Mouse (Mus musculus) erythroblast, embryonic 14.5 days (primary cell): ENCODE data around the gene Stk11. TPM values are rescaled to one million over a fixed set of nuclear protein-coding genes. Genes with fewer than 3 reads are reported as not detected.
A peak's percentile ranks its signal among the peaks of the same experiment; 100 is the strongest.

ENCODE experiments used
- H3K27me3 ChIP-seq: 2 replicates; pipeline ENCODE4 v1.6.1; 2012; ENCODE audit warnings: inconsistent platforms; ENCODE audit not compliant: control insufficient read depth
- H3K36me3 ChIP-seq: 2 replicates; pipeline ENCODE4 v1.6.1; 2012; ENCODE audit warnings: mild to moderate bottlenecking, inconsistent platforms; ENCODE audit not compliant: control insufficient read depth
- H3K4me1 ChIP-seq: 2 replicates; pipeline ENCODE4 v1.6.1; 2012; ENCODE audit warnings: inconsistent platforms; ENCODE audit not compliant: control insufficient read depth
- H3K4me3 ChIP-seq: replicated peaks from 2 replicates; pipeline ENCODE3; 2012; ENCODE audit warnings: moderate library complexity, mild to moderate bottlenecking, inconsistent platforms
- H3K9me3 ChIP-seq: 2 replicates; pipeline ENCODE4 v1.6.1; 2012; ENCODE audit warnings: low read length, inconsistent platforms, mixed read lengths; ENCODE audit not compliant: control insufficient read depth
- GATA1 ChIP-seq: IDR thresholded peaks from 2 replicates; pipeline ENCODE4 v1.6.1; 2012; ENCODE audit warnings: low read length, inconsistent platforms, mixed read lengths
- TAL1 ChIP-seq: IDR thresholded peaks from 3 replicates; pipeline ENCODE4 v1.6.1; 2012; ENCODE audit warnings: low read length, inconsistent platforms, mixed read lengths
- polyA plus RNA-seq: library from polyadenylated mRNA; stranded (reverse); fragments of >175 nt; gene quantifications from 2 replicates; pipeline ENCODE4 v1.2.3, GENCODE M21; 2012

Stk11 gene
- polyA plus RNA-seq, 1 experiment: 69.2 TPM

- peaks cover 82% of the 10 kb centered on the region for H3K36me3 ChIP-seq
- TF ChIP-seq GATA1: no peak
- no peak for TF ChIP-seq TAL1
- peaks cover 95% of the 10 kb centered on the region for H3K4me1 ChIP-seq
- no peaks in the 10 kb centered on the region for H3K9me3 ChIP-seq
- no peaks in the 10 kb centered on the region for H3K27me3 ChIP-seq
- peak overlapping the region; percentile 95 for H3K4me3 ChIP-seq
Measured at GRCm38 (mm10) chr10:80150226-80151210, 34.9 kb downstream of the Stk11 start.

- H3K27me3 ChIP-seq: no peaks in the 10 kb centered on the region
- H3K4me1 ChIP-seq: peaks cover 89% of the 10 kb centered on the region
- no peaks in the 10 kb centered on the region for H3K9me3 ChIP-seq
- TF ChIP-seq GATA1: no peak
- TF ChIP-seq TAL1: no peak
- peaks cover 82% of the 10 kb centered on the region for H3K36me3 ChIP-seq
- H3K4me3 ChIP-seq: peak overlapping the region; percentile 95
Measured at GRCm38 (mm10) chr10:80151211-80152034, 35.8 kb downstream of the Stk11 start.

GRCm38 (mm10) chr10:80152071-80152872, 36.7 kb downstream of the Stk11 start:
- H3K27me3 ChIP-seq: no peaks in the 10 kb centered on the region
- peaks cover 82% of the 10 kb centered on the region for H3K36me3 ChIP-seq
- peak overlapping the region; percentile 95 for H3K4me3 ChIP-seq
- no peaks in the 10 kb centered on the region for H3K9me3 ChIP-seq
- TF ChIP-seq TAL1 (no peak), GATA1 (no peak)
- peaks cover 86% of the 10 kb centered on the region for H3K4me1 ChIP-seq

GRCm38 (mm10) chr10:80152873-80153260, 37.3 kb downstream of the Stk11 start:
- Histone ChIP-seq H3K27me3 (no peaks in the 10 kb centered on the region), H3K9me3 (no peaks in the 10 kb centered on the region), H3K36me3 (peaks cover 82% of the 10 kb centered on the region), H3K4me1 (peaks cover 84% of the 10 kb centered on the region), H3K4me3 (no peak overlapping the region)
- no peak for TF ChIP-seq TAL1
- TF ChIP-seq GATA1: no peak

- no peak overlapping the region for H3K4me3 ChIP-seq
- H3K36me3 ChIP-seq: peaks cover 82% of the 10 kb centered on the region
- no peaks in the 10 kb centered on the region for H3K27me3 ChIP-seq
- no peaks in the 10 kb centered on the region for H3K9me3 ChIP-seq
- TF ChIP-seq TAL1 (no peak), GATA1 (no peak)
- H3K4me1 ChIP-seq: peaks cover 87% of the 10 kb centered on the region
Measured at GRCm38 (mm10) chr10:80153713-80154112, 38.1 kb downstream of the Stk11 start.

GRCm38 (mm10) chr10:80154384-80154783, 38.8 kb downstream of the Stk11 start:
- Histone ChIP-seq H3K9me3 (no peaks in the 10 kb centered on the region), H3K27me3 (no peaks in the 10 kb centered on the region), H3K4me3 (no peak overlapping the region), H3K4me1 (peaks cover 87% of the 10 kb centered on the region), H3K36me3 (peaks cover 82% of the 10 kb centered on the region)
- TF ChIP-seq TAL1 (no peak), GATA1 (no peak)

GRCm38 (mm10) chr10:80155277-80155676, 39.7 kb downstream of the Stk11 start:
- no peaks in the 10 kb centered on the region for H3K9me3 ChIP-seq

GRCm38 (mm10) chr10:80156002-80156751, 40.6 kb downstream of the Stk11 start:
- Histone ChIP-seq H3K4me3 (no peak overlapping the region), H3K4me1 (peaks cover 87% of the 10 kb centered on the region), H3K27me3 (no peaks in the 10 kb centered on the region), H3K36me3 (peaks cover 65% of the 10 kb centered on the region), H3K9me3 (no peaks in the 10 kb centered on the region)
- TF ChIP-seq GATA1 (no peak), TAL1 (no peak)

More at GRCm38 (mm10) chr10:80155277-80155676, 39.7 kb downstream of the Stk11 start:
- no peaks in the 10 kb centered on the region for H3K27me3 ChIP-seq
- H3K36me3 ChIP-seq: peaks cover 74% of the 10 kb centered on the region
- no peak for TF ChIP-seq TAL1
- peaks cover 87% of the 10 kb centered on the region for H3K4me1 ChIP-seq
- no peak overlapping the region for H3K4me3 ChIP-seq
